Mouse (Mus musculus): Measurements from ENCODE around the gene Tcta. TPM values are rescaled to one million over a fixed set of nuclear protein-coding genes. Genes with fewer than 3 reads are reported as not detected.

Gene Tcta
- total RNA-seq (2023): 10 to 100 TPM; 13.5 to 16.4 TPM

GRCm38 (mm10) chr9:108305629-108306520 lies at the start of gene Tcta, which contains the start of gene Rhoa:
Tcta (minus strand) TSS chr9:108306160.
Rhoa (plus strand) TSS chr9:108306129.

DNA sequence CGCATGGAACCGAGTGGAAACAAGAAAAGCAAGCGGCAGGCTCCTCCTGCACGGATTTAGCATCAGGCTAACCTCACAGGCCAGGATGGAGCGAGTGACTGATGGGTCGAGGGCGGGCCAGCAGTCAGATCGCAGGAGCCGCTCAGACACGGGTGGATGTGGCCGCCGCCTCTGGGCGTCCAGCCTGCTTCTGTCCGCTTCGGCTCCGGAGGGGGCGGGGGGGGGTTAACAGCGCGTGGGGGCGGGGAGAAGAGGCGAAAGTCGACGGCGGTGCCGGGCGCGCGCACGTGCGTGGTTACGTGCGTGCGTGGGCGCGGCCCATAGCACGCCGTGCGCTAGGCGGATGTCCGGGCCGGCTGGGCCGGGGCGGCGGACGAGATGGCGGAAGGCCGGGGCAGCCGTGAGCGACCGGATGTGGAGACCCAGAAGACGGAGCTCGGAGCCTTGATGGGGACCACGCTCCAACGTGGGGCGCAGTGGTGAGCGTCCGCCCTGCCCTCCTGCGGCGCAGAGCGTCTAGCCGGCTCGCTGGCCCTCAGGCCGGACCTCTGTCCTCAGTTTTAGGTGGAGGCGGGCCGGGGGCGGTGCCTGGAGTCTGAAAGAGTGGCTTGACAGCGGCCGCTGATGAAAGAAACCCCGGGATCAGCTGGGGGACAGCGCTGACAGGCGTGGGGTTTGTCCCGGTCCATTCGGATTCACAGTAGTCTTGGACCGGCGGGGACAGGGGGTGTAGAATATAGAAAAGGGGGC lies 41.8 kb upstream of the Tcta start, which contains the start of gene Usp4:
Gene Usp4 (plus strand): TSS at position 314 of the 750 bp plus-strand sequence.

DNA sequence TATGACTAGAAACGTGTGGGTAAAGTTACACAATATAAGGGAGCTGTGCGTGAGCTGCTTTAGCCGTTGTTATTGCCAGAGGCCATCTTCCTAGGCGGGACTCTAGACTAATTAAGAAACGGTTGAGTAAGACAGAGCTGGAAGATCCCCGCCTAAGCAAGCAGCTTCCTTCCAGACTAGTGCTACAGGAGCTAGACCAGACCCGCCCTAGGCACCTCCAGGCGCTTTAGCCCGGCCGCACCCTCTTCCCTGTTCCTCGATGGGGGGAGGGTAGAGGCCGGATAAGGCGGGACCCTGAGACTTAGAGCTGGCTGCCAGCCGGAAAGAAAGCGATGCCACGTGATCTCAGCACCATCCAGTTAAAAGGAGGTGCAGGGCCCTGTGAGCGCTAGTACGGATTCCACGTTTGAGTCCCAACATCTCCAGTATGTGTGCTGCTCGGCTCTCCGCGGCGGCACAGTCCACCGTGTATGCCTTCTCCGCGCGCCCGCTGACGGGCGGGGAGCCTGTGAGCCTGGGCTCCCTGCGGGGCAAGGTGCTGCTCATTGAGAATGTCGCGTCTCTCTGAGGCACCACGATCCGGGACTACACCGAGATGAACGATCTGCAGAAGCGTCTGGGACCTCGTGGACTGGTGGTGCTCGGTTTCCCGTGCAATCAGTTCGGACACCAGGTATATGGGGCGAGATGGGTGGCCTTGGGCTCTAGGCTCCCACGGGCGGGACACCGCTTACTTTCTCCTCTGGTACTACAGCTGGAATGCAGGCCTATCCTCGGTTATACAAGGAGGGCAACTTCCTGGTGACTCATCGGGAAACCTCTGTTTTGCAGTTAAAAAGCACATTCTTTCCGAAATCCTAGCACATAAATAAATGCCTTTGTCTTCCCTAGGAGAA lies 33.2 kb upstream of the Tcta start, which contains the start of gene Gpx1:
Gene Gpx1 (plus strand): TSS at position 18 of the 896 bp plus-strand sequence.

GRCm38 (mm10) chr9:108296453-108297355 lies 9.3 kb downstream of the Tcta start, which contains the start of gene Amt:
Amt (plus strand) TSS chr9:108296853.

GRCm38 (mm10) chr9:108290016-108290750 lies 15.8 kb downstream of the Tcta start, which contains the start of gene Nicn1:
Nicn1 (plus strand) TSS chr9:108290429.

DNA sequence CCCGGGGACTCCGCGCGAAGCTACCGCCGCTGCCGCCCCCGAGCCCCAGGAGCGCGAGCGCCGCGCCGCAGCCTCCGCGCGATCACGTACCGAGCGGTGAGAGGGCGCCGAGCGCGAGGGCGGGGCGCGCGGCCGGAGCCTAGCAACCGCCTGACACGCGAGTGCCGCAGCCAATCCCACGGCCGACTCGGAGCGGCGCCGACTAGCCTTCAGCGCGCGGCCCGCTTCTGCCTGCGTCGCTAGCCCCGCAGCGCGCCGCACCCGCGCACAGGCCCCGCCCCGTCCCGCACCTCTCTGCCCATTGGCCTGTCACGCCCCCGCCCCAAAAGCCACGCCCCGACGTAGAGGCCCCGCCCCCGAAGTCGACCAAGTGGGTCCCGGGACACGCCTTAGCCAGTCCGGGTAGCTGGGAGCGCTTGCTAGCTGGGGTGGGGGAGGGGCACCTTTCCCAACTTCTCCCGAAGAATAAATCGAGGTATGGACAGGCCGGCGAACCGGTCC lies 42.2 kb downstream of the Tcta start, which contains the start of gene Dag1:
Gene Dag1 (minus strand): TSS at position 269 of the 501 bp plus-strand sequence.

Other genes with a start within 250 kb of the Tcta start
- gene Mst1, start 225.7 kb downstream of the Tcta start, total RNA-seq (2023): not detected
- gene Rnf123, start 222.8 kb downstream of the Tcta start, total RNA-seq (2023): 10 to 100 TPM; 66.5 to 82.0 TPM
- 10 to 100 TPM; 60.0 to 60.3 TPM for gene Apeh, start 211.6 kb downstream of the Tcta start, total RNA-seq (2023)
- gene Bsn, start 115.8 kb downstream of the Tcta start, total RNA-seq (2023): under 1 TPM; 0.21 to 0.37 TPM
- gene Dag1, start 42.2 kb downstream of the Tcta start, total RNA-seq (2023): 10 to 100 TPM; 14.6 to 16.6 TPM
- gene Nicn1, start 15.7 kb downstream of the Tcta start, total RNA-seq (2023): 1 to 10 TPM; 2.2 to 2.9 TPM
- 1 to 10 TPM; 1.0 TPM for gene Amt, start 9.3 kb downstream of the Tcta start, total RNA-seq (2023)
- 100 to 1,000 TPM; 645 to 652 TPM for gene Rhoa, start within 50 bp of the Tcta start, total RNA-seq (2023)
- gene Gpx1, start 32.7 kb upstream of the Tcta start, total RNA-seq (2023): 1,000 to 10,000 TPM; 2,015 to 2,084 TPM
- gene Usp4, start 41.7 kb upstream of the Tcta start, total RNA-seq (2023): 100 to 1,000 TPM; 145 to 165 TPM
- gene 1700102P08Rik, start 86.6 kb upstream of the Tcta start, total RNA-seq (2023): 1 to 10 TPM; 2.8 to 3.7 TPM
- gene Ccdc36, start 122.3 kb upstream of the Tcta start, total RNA-seq (2023): not detected
- gene BC048562, start 130.3 kb upstream of the Tcta start, total RNA-seq (2023): not detected
- 10 to 100 TPM; 16.6 to 24.8 TPM for gene Ccdc71, start 154.4 kb upstream of the Tcta start, total RNA-seq (2023)
- gene Klhdc8b, start 155.4 kb upstream of the Tcta start, total RNA-seq (2023): 1 to 10 TPM; 1.7 to 1.8 TPM
- gene Lamb2, start 173.6 kb upstream of the Tcta start, total RNA-seq (2023): under 1 TPM; 0.36 to 1.00 TPM
- 100 to 1,000 TPM; 176 to 197 TPM for gene Usp19, start 184.4 kb upstream of the Tcta start, total RNA-seq (2023)
- gene Qars, start 201.5 kb upstream of the Tcta start, total RNA-seq (2023): 100 to 1,000 TPM; 145 to 176 TPM
- gene Qrich1, start 210.6 kb upstream of the Tcta start, total RNA-seq (2023): 100 to 1,000 TPM; 142 to 149 TPM